Mouse (Mus musculus): ENCODE measurements around the gene D330020A13Rik.
"Not testable (repeated sequence)": the region's sequence is repeated elsewhere in the genome, so short reads cannot be mapped to it uniquely, and the experiment has no call there.

Gene D330020A13Rik

GRCm38 (mm10) chr6:120294785-120295133, 595 bp downstream of the D330020A13Rik start:
- DNase-seq (ENCODE audit: extremely low read depth, insufficient read length, low spot score), result no peak

DNA sequence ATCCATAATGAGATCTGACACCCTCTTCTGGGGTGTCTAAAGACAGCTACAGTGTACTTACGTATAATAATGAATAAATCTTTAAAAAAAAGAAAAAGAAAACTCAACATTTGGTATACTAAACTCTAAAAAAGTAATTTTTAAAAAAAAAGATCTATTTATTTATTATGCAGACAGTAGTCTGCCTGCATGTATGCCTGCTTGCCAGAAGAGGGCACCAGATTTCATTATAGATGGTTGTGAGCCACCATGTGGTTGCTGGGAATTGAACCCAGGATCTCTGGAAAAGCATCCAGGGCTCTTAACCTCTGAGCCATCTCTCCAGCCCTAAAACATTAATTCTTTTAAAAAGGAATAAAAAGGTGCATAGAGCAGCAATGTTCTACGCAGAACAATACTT, 2.4 kb downstream of the D330020A13Rik start:
- DNase-seq (ENCODE audit: extremely low read depth, insufficient read length, low spot score), result not testable (repeated sequence)

GRCm38 (mm10) chr6:120301137-120301536, 7.0 kb downstream of the D330020A13Rik start:
- no peak for DNase-seq (ENCODE audit: extremely low read depth, insufficient read length, low spot score)

DNA sequence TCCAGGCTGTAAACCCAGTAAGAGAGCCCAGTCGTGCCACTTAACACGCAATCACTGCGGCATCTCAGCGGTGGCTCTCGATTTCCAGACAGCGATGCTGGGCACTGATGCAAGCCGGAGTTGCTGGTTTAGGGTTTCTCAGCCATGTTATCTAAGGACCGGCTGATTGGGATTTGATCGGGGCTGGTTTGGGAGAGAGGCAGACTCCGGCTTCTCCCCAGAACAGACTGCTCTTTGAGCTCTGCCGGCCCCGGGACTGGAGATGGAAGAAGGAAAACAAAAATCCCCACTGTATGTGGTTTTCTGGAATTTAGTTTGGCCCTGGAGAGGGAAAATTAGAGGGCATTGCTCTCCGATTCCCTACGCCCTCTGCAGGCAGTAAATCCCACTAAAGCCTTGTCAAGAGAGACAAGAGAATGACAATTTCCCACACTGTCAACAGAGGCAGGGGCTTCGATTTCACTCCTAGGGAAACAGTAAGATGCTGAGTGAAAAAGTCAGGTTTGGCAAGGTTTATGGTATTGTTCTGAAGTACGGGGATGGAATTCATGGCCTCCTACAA, 8.7 kb downstream of the D330020A13Rik start:
- DNase-seq (ENCODE audit: extremely low read depth, insufficient read length, low spot score), result no peak

GRCm38 (mm10) chr6:120306859-120307594, 12.9 kb downstream of the D330020A13Rik start:
- no peak for DNase-seq (ENCODE audit: extremely low read depth, insufficient read length, low spot score)

GRCm38 (mm10) chr6:120309338-120309737, 15.2 kb downstream of the D330020A13Rik start:
- no peak for DNase-seq (ENCODE audit: extremely low read depth, insufficient read length, low spot score)

DNA sequence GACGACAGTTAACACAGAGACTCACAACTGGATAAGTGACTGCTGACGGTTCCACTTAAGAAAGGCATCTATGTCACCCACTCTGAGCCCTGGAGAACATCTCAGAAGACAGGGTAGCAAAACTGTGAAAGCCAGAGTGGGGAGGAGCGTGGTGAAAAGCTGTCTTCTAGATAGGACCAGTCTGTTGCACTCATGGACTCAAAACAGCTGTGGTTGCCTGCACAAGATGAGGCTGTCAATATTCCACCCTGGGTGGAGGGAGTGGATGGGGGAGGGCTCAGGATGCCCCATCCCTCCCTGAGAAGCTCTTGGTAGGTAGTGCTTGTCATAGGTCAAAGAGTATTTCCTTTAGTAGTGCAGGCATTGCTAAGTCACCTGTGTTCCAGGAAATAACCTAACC, 15.6 kb downstream of the D330020A13Rik start:
- DNase-seq (ENCODE audit: extremely low read depth, insufficient read length, low spot score), result no peak

GRCm38 (mm10) chr6:120312443-120312842, 18.3 kb downstream of the D330020A13Rik start:
- no peak for DNase-seq (ENCODE audit: extremely low read depth, insufficient read length, low spot score)

DNA sequence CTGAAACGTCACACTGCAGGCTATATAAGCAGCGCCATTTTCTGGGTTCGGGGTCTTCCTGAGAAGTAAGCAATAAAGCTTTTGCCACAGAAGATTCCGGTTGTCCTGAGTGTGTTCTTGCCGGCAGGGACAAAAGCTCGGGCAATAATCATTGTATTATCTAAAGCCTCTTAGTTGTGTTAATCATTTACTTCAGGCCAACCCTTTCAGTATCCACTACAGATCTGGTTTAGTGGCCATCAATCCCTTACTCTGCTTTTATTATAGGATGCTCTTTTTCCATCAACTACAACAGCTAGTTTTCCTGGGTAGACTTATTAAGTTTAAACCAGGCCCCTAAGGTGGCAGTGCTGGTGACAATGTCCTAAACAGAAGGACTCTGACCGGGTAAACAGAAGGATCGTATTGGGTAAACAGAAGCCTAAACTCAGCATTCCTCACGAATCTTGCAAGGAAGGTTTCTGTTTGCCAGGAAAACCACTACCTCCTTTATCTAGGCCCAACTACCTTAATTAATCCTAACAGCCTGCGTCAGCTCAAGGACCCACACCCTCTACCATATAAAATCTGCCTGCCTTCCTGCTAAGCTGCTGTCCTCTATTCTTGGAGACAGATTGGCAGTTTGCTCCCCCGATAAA, 24.3 kb downstream of the D330020A13Rik start:
- DNase-seq (ENCODE audit: extremely low read depth, insufficient read length, low spot score), result no peak

DNA sequence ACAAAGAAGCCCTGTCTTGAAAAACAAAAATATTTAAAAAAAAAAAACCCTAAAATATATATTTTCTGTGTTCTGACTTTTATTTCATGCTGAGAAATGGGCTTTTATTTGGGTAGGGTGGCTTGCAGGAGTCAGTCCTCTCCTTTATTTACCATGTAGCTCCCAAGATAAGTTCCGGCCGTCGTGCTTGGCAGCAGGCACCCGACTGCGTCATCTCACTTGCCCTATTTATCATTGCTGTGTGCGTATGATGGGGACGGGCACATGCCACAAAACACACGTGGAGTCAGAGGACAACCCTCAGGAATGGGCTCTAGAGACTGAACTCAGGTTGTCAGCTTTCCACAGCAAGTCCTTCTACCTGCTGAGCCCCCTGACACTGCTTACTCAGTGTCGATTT, 25.0 kb downstream of the D330020A13Rik start:
- DNase-seq (ENCODE audit: extremely low read depth, insufficient read length, low spot score), result no peak

DNA sequence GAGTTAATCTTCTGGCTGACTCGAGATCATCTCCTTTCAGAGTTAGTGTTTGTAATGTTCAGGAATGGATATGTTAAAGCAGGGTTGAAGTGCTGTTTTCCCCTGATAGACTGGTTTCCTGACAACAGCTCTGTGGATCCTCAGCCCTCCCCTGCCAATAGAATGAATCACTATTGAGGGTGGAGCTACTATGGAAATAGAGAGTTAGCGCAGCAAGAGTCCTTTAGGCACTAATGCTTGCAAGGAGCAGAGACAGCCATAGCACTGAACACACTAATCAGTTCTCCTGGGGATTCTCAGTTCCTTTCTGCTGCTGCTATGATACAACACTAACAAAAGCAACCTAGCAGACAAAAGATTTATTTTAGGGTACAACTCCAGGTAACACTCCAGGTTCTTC, 26.2 kb downstream of the D330020A13Rik start:
- DNase-seq (ENCODE audit: extremely low read depth, insufficient read length, low spot score), result no peak

GRCm38 (mm10) chr6:120324295-120324927, 30.2 kb downstream of the D330020A13Rik start:
- DNase-seq (ENCODE audit: extremely low read depth, insufficient read length, low spot score), result peak; percentile 25

- DNase-seq (ENCODE audit: extremely low read depth, insufficient read length, low spot score), result no peak
These were observed 38.2 kb downstream of the D330020A13Rik start for GRCm38 (mm10) chr6:120332351-120332750.

DNA sequence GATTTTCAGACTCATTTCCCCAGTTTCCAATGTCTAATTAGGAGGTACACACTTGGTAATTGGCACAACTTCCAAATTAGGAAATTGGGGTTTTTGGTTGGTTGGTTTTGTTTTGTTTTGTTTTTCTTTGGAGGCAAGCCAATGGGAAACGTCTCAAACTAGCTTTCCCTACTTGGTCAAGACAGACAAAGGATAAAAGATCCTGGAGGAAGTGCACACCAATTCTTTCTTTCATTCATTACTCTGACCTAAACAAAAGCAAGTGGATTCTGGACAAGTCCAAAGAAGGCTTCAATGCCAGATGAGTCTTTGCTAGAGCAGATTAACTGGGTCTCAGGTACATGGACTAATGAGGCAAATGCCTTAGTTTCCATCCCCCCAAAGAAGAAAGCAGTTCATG, 49.8 kb downstream of the D330020A13Rik start:
- DNase-seq (ENCODE audit: extremely low read depth, insufficient read length, low spot score), result no peak

Data from 3134 (cell line).